Mouse (Mus musculus) embryonic facial prominence, embryonic 12.5 days (tissue): Measurements from ENCODE around the gene Pdlim5. TPM values are rescaled to one million over a fixed set of nuclear protein-coding genes. Genes with fewer than 3 reads are reported as not detected.
"Not testable (repeated sequence)": the region's sequence is repeated elsewhere in the genome, so short reads cannot be mapped to it uniquely, and the experiment has no call there.

Source experiments
- ATAC-seq: fragments of 200-750 bp; cut with Nextera tagmentation; 2 replicates; pipeline ENCODE4 v1.8.0; 2017; ENCODE audit not compliant: insufficient number of reproducible peaks, insufficient read depth, low FRiP score, low TSS enrichment
- H3K27ac ChIP-seq: fragments of 300-500 bp; sonication (generic); 2 replicates; pipeline ENCODE4 v1.5.1; 2016; ENCODE audit warnings: mild to moderate bottlenecking
- H3K27me3 ChIP-seq: fragments of 300-500 bp; sonication (generic); 2 replicates; pipeline ENCODE4 v1.6.1; 2016; ENCODE audit warnings: mild to moderate bottlenecking, moderate library complexity
- H3K36me3 ChIP-seq: fragments of 300-500 bp; sonication (generic); 2 replicates; pipeline ENCODE4 v1.6.1; 2016; ENCODE audit warnings: mild to moderate bottlenecking
- H3K4me1 ChIP-seq: fragments of 300-500 bp; sonication (generic); 2 replicates; pipeline ENCODE4 v1.6.1; 2016
- H3K4me2 ChIP-seq: fragments of 300-500 bp; sonication (generic); replicated peaks from 2 replicates; pipeline ENCODE4 v1.6.1; 2016; ENCODE audit warnings: mild to moderate bottlenecking, moderate library complexity
- H3K4me3 ChIP-seq: fragments of 300-500 bp; sonication (generic); 2 replicates; pipeline ENCODE4 v1.5.1; 2016; ENCODE audit warnings: mild to moderate bottlenecking
- H3K9ac ChIP-seq: fragments of 300-500 bp; sonication (generic); 2 replicates; pipeline ENCODE4 v1.6.1; 2016; ENCODE audit warnings: mild to moderate bottlenecking, moderate library complexity
- H3K9me3 ChIP-seq: fragments of 300-500 bp; sonication (generic); 2 replicates; pipeline ENCODE4 v1.6.1; 2016; ENCODE audit warnings: mild to moderate bottlenecking, moderate library complexity
- WGBS: fragments of 180-500 bp; shearing (Covaris S2); methylation state at CpG from one replicate; pipeline ENCODE4 v1.1.7; 2016; 5-methylcytosine and 5-hydroxymethylcytosine counted together
- polyA plus RNA-seq: library from polyadenylated mRNA; unstranded; fragments of >200 nt; fragmentation: Nextera tagmentation; extraction: Ambion mirVana; gene quantifications from 2 replicates; pipeline ENCODE4 v1.2.1, GENCODE M21; 2016

The Pdlim5 gene
- 15.1 and 16.2 TPM in 2 replicates for polyA plus RNA-seq

DNA sequence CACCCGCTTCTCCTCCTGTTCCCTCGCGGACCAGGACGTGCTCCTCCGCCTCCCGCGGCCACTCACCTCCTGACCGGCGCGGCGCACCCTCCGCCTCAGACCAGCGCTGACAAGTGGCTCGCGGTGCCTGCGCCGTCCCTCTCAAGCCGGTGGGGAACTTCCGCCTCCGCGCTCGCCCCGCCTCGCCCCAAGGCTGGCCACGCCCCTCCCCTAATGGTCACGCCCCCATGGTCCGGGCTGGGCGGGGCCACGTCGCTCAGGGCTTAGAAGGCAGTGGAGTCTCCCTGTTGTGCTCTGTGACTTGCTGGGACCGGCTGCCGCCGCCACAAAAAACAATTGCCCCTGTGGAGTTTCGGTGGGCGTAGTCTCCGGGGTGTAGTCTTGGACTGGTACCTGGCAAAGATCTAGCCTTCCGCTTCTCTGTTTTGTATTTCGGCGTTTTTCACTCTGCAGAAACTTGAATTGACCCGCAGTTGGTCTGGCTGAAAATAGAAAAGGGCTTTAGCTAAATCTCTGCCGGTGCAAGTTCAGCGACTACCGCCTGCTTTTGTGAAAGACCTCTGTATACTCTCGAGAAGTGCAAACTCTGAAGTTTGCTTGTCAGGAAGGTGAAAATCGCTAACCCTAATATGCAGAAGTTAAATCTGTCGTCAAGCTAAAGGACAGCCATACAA lies at the start of gene Pdlim5:
Gene Pdlim5, minus strand, starts transcription at position 177 of the 674 bp plus-strand sequence.
- no peaks in the 10 kb centered on the region for H3K4me1 ChIP-seq
- H3K27me3 ChIP-seq, result 0 out of 2 replicates have a peak, but pooled peaks cover 4% of the 10 kb centered on the region
- no peaks in the 10 kb centered on the region for H3K9me3 ChIP-seq
- peak within 1 kb of the TSS; percentile 65; the same call in 1 of the 2 replicates for H3K27ac ChIP-seq
- under 1% methylated on average over 46 of the region's 46 CpGs for WGBS
- peak within 1 kb of the TSS; percentile 82 for H3K4me2 ChIP-seq
- ATAC-seq, result peak; percentile 98
- H3K36me3 ChIP-seq, result no peaks in the 10 kb centered on the region
- peak within 1 kb of the TSS; percentile 67 for H3K9ac ChIP-seq
- H3K4me3 ChIP-seq, result peak within 1 kb of the TSS; percentile 77

DNA sequence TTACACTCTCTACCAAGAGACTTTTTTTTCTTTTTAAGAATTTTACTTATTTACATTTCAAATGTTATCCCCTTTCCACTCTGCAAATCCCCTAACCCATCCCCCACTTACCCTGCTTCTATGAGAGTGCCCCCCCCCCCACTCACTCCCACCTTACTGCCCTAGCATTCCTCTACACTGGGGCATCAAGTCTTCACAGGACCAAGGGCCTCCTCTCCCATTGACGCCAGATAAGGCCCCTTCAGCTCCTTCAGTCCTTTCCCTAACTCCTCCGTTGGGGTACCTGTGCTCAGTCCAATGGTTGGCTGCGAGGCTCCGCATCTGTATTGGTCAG lies 48.2 kb upstream of the Pdlim5 start:
- Histone ChIP-seq H3K4me3 (no peak overlapping the region), H3K4me2 (no peak overlapping the region), H3K27ac (no peak overlapping the region), H3K9ac (no peak overlapping the region), H3K27me3 (no peaks in the 10 kb centered on the region), H3K4me1 (peaks cover 6% of the 10 kb centered on the region; the same call in 1 of the 2 replicates), H3K9me3 (no peaks in the 10 kb centered on the region), H3K36me3 (no peaks in the 10 kb centered on the region)
- no peak for ATAC-seq
- 30% methylated on average over 4 of the region's 4 CpGs for WGBS

GRCm38 (mm10) chr3:142443006-142443709 lies 47.7 kb upstream of the Pdlim5 start:
- no peak for ATAC-seq
- no peak overlapping the region for H3K27ac ChIP-seq
- H3K4me3 ChIP-seq, result no peak overlapping the region
- no peak overlapping the region for H3K9ac ChIP-seq
- no peaks in the 10 kb centered on the region for H3K27me3 ChIP-seq
- H3K9me3 ChIP-seq, result no peaks in the 10 kb centered on the region
- peaks cover 6% of the 10 kb centered on the region; the same call in 1 of the 2 replicates for H3K4me1 ChIP-seq
- H3K36me3 ChIP-seq, result no peaks in the 10 kb centered on the region
- H3K4me2 ChIP-seq, result 0 out of 2 replicates have a peak overlapping the region, but pooled peaks have one; percentile 3
- WGBS, result 6% methylated on average over 12 of the region's 12 CpGs

- H3K27me3 ChIP-seq, result no peaks in the 10 kb centered on the region
- H3K4me2 ChIP-seq, result no peak overlapping the region
- no peak for ATAC-seq
- H3K4me1 ChIP-seq, result peaks cover 10% of the 10 kb centered on the region; the same call in 1 of the 2 replicates
- no peaks in the 10 kb centered on the region for H3K9me3 ChIP-seq
- H3K27ac ChIP-seq, result no peak overlapping the region
- WGBS, result 71% methylated on average over 7 of the region's 7 CpGs
- H3K9ac ChIP-seq, result no peak overlapping the region
- no peaks in the 10 kb centered on the region for H3K36me3 ChIP-seq
- H3K4me3 ChIP-seq, result no peak overlapping the region
These were observed 46.7 kb upstream of the Pdlim5 start for GRCm38 (mm10) chr3:142442161-142442560.

DNA sequence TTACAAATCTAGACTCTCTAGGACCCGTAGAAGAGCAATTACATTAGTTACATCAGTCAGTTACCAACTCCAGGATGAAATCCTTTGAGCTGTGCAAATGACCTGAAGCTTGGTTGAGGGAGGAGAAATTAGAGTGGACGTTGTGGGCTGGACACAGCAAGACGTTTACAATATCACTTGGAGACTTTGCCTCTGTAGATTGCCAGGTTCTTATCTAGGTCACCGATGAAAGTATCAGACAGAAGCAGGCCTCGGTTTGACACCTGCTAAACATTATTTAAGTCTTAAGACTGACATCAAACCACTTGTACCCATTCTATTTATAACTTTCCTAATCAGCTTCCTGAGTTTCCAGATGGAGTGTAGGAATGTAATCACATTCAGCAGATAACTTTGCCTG lies 45.6 kb upstream of the Pdlim5 start:
- no peaks in the 10 kb centered on the region for H3K27me3 ChIP-seq
- no peak for ATAC-seq
- H3K36me3 ChIP-seq, result no peaks in the 10 kb centered on the region
- no peaks in the 10 kb centered on the region for H3K9me3 ChIP-seq
- H3K4me2 ChIP-seq, result no peak overlapping the region
- H3K4me3 ChIP-seq, result no peak overlapping the region
- H3K9ac ChIP-seq, result no peak overlapping the region
- H3K4me1 ChIP-seq, result peaks cover 12% of the 10 kb centered on the region; the same call in 1 of the 2 replicates
- WGBS, result 51% methylated on average over 5 of the region's 5 CpGs
- no peak overlapping the region for H3K27ac ChIP-seq

- no peak for ATAC-seq
- H3K9ac ChIP-seq, result no peak overlapping the region
- no peaks in the 10 kb centered on the region for H3K27me3 ChIP-seq
- 58% methylated on average over 4 of the region's 4 CpGs for WGBS
- H3K36me3 ChIP-seq, result no peaks in the 10 kb centered on the region
- H3K27ac ChIP-seq, result no peak overlapping the region; the same call in 1 of the 2 replicates
- no peaks in the 10 kb centered on the region for H3K9me3 ChIP-seq
- no peak overlapping the region for H3K4me3 ChIP-seq
- no peak overlapping the region for H3K4me2 ChIP-seq
- H3K4me1 ChIP-seq, result peaks cover 12% of the 10 kb centered on the region; the same call in 1 of the 2 replicates
These were observed 44.7 kb upstream of the Pdlim5 start for GRCm38 (mm10) chr3:142440191-142440590.

DNA sequence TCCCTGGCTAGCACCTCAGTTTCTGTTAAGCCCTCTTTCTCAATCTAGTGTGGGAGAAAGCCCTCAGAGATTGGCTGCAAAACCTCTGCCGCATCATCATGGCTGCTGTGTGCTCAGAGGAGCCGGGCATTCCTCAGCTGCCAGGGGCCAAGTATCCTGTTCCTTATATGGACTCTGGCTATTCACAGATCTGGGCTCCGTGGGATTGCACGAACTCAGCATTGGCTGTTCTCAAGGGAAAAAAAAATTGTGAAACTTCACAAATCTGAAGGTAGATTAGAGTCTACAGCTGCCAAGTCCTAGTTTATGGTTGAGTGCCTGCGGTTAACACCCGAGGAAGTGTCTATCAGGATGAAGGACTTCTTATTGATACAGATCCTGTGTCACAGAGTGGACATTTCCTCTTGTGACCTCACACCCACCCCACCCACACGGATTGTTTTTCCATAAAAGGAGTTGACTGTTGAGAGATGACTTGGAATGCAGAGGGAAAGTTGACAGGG lies 44.1 kb upstream of the Pdlim5 start:
- H3K36me3 ChIP-seq, result no peaks in the 10 kb centered on the region
- peaks cover 12% of the 10 kb centered on the region; the same call in 1 of the 2 replicates for H3K4me1 ChIP-seq
- no peak overlapping the region for H3K4me2 ChIP-seq
- whole genome bisulfite sequencing, result 40% methylated on average over 7 of the region's 7 CpGs
- H3K9me3 ChIP-seq, result no peaks in the 10 kb centered on the region
- H3K27me3 ChIP-seq, result no peaks in the 10 kb centered on the region
- no peak overlapping the region for H3K9ac ChIP-seq
- no peak overlapping the region for H3K27ac ChIP-seq
- ATAC-seq, result no peak
- H3K4me3 ChIP-seq, result no peak overlapping the region

DNA sequence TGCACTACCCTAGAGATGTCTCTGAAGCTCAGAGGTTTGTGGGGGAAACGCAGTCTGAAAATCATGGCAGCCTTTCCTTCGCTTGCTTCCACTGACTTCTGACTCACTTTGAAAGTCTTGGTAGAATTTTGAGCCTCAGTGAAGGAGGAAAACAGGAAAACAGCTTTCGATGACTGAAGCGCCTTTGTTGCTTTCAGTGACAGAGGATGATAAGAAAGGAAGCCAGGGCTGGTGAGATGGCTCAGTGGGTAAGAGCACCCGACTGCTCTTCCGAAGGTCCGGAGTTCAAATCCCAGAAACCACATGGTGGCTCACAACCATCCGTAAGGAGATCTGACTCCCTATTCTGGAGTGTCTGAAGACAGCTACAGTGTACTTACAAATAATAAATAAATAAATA lies 43.1 kb upstream of the Pdlim5 start:
- not testable (repeated sequence) for H3K27me3 ChIP-seq, H3K36me3 ChIP-seq, H3K9me3 ChIP-seq, H3K9ac ChIP-seq, H3K4me3 ChIP-seq, H3K27ac ChIP-seq, ATAC-seq, H3K4me2 ChIP-seq
- 89% methylated on average over 8 of the region's 8 CpGs for WGBS
- peaks cover 12% of the 10 kb centered on the region; the same call in 1 of the 2 replicates for H3K4me1 ChIP-seq

DNA sequence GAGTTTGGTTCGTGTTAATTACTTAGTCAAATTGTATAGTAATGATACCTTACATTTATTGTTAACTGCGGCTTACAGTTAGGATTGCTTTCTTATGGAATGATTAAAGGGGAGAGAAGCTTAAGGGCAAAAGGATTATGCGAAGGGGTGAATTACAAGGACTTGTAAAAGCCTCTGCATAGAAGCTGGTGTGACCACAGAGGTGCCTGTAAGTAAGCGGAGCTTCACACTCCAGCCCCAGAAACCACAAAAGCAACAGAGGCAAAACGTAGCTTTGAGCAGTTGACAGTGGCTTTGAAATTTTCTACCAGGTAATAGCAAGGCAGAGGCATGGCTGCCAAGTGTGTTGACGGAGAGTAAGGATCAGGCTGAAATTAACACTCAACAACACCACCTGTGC lies 41.3 kb upstream of the Pdlim5 start:
- Histone ChIP-seq H3K4me1 (0 out of 2 replicates have a peak, but pooled peaks cover 6% of the 10 kb centered on the region), H3K36me3 (no peaks in the 10 kb centered on the region), H3K27ac (no peak overlapping the region), H3K4me2 (no peak overlapping the region), H3K9me3 (no peaks in the 10 kb centered on the region), H3K27me3 (no peaks in the 10 kb centered on the region), H3K4me3 (no peak overlapping the region), H3K9ac (no peak overlapping the region)
- ATAC-seq, result no peak
- 43% methylated on average over 6 of the region's 6 CpGs for WGBS

DNA sequence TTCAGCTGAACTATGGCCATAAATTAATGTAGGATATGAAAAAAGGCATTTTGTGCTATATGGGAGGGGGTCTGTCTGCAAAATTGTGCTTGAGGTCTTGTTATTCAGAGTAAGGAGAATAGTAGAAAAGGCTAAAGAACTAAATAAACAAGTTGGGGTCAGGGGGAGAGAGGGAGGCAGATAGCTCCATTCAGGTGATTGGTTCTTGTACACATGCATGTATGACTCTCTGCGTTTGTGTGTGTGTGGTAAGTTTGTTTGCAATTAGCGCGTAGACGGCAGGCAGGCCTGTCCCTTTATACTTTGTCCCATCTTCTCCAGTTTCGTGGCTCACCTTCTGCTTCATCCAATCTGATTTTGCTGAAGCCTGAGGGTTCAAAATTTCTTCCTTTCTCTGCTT lies 40.7 kb upstream of the Pdlim5 start:
- no peak for ATAC-seq
- WGBS, result 42% methylated on average over 5 of the region's 5 CpGs

DNA sequence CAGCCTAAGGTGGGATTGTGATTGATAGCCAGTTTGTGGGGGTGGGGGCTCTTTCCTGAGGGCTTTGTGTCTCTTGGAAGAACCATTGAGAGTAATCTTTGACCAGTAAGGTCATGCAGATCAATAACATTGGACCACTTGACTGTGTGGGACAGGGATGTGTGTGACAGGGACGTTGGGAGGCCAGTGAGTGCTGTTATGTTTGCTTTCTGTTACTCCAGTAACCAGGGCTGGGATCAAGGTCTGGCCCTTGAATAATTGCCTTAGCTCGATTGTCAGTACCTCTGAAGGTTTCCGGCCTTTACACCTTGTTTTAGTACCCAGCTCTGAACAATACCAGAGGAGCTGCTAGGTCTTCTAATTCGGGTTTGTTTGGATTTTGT lies 39.3 kb upstream of the Pdlim5 start:
- Histone ChIP-seq H3K27me3 (no peaks in the 10 kb centered on the region), H3K4me2 (no peak overlapping the region), H3K4me3 (no peak overlapping the region), H3K9ac (no peak overlapping the region), H3K27ac (no peak overlapping the region), H3K4me1 (0 out of 2 replicates have a peak, but pooled peaks cover 6% of the 10 kb centered on the region), H3K36me3 (no peaks in the 10 kb centered on the region), H3K9me3 (no peaks in the 10 kb centered on the region)
- no peak for ATAC-seq
- 62% methylated on average over 4 of the region's 4 CpGs for WGBS

More for the DNA sequence above, 40.7 kb upstream of the Pdlim5 start:
- Histone ChIP-seq H3K4me2 (no peak overlapping the region), H3K4me1 (0 out of 2 replicates have a peak, but pooled peaks cover 6% of the 10 kb centered on the region), H3K36me3 (no peaks in the 10 kb centered on the region), H3K27ac (no peak overlapping the region), H3K9me3 (no peaks in the 10 kb centered on the region), H3K4me3 (no peak overlapping the region), H3K27me3 (no peaks in the 10 kb centered on the region), H3K9ac (no peak overlapping the region)
